Mouse (Mus musculus) brain, adult 2 months (tissue): ENCODE measurements around the gene Gm5538.

Experiments
- DNase-seq: peaks from one replicate; pipeline ENCODE4 v3.0.0; 2011; ENCODE audit warnings: low read depth, low spot score

The Gm5538 gene

GRCm38 (mm10) chr3:59729490-59729889 is at the start of gene Gm5538:
Gene Gm5538, plus strand, starts transcription at chr3:59729790.
- DNase-seq = no peak

GRCm38 (mm10) chr3:59697391-59697790 is 32.2 kb upstream of the Gm5538 start:
- DNase-seq = no peak

GRCm38 (mm10) chr3:59702614-59703110 is 26.9 kb upstream of the Gm5538 start:
- no peak for DNase-seq

GRCm38 (mm10) chr3:59739866-59740265 is 10.3 kb downstream of the Gm5538 start:
- no peak for DNase-seq

- peak; percentile 65 for DNase-seq
Measured at GRCm38 (mm10) chr3:59744181-59744580, 14.6 kb downstream of the Gm5538 start.
